Mouse (Mus musculus) stomach, postnatal 0 days (tissue): ENCODE measurements at regions not wholly inside any gene's neighbourhood (a gene's known extent, or its start where the extent isn't known, plus 50 kb on each side); places are given as distances from the start of the nearest gene placed in this dataset.

Experiments used
- ATAC-seq: fragments of 200-750 bp; cut with Nextera tagmentation; 2 replicates; pipeline ENCODE4 v1.8.0; 2017; ENCODE audit not compliant: low FRiP score, low TSS enrichment
- DNase-seq: peaks from one replicate; pipeline ENCODE4 v3.0.0-alpha.2; 2016; ENCODE audit warnings: low spot score
- H3K27ac ChIP-seq: fragments of 300-500 bp; sonication (generic); replicated peaks from 2 replicates; pipeline ENCODE4 v1.5.1; 2014; ENCODE audit warnings: mild to moderate bottlenecking, control low read depth
- H3K27me3 ChIP-seq: fragments of 300-500 bp; sonication (generic); 2 replicates; pipeline ENCODE4 v1.6.1; 2014; ENCODE audit warnings: low read length; ENCODE audit not compliant: control insufficient read depth, insufficient read depth
- H3K36me3 ChIP-seq: fragments of 300-500 bp; sonication (generic); 2 replicates; pipeline ENCODE4 v1.6.1; 2014; ENCODE audit warnings: low read length, mixed read lengths; ENCODE audit not compliant: control insufficient read depth, insufficient read depth
- H3K4me1 ChIP-seq: fragments of 300-500 bp; sonication (generic); replicated peaks from 2 replicates; pipeline ENCODE4 v1.6.1; 2014; ENCODE audit warnings: antibody characterized with exemption; ENCODE audit not compliant: control insufficient read depth, insufficient read depth
- H3K4me2 ChIP-seq: fragments of 300-500 bp; sonication (generic); replicated peaks from 2 replicates; pipeline ENCODE4 v1.6.1; 2014; ENCODE audit warnings: low read depth, mild to moderate bottlenecking, control low read depth, moderate library complexity
- H3K4me3 ChIP-seq: fragments of 300-500 bp; sonication (generic); 2 replicates; pipeline ENCODE4 v1.5.1; 2014; ENCODE audit warnings: low read depth, low read length, control low read depth
- H3K9ac ChIP-seq: fragments of 300-500 bp; sonication (generic); 2 replicates; pipeline ENCODE4 v1.6.1; 2014; ENCODE audit warnings: mild to moderate bottlenecking, low read length, control low read depth, mixed read lengths
- H3K9me3 ChIP-seq: fragments of 300-500 bp; sonication (generic); 2 replicates; pipeline ENCODE4 v1.6.1; 2016; ENCODE audit warnings: low read length; ENCODE audit not compliant: control insufficient read depth
- CTCF ChIP-seq: IDR thresholded peaks from 2 replicates; pipeline ENCODE4 v1.5.1; 2016; ENCODE audit warnings: antibody characterized with exemption, low read depth, mild to moderate bottlenecking, moderate library complexity
- EP300 ChIP-seq: optimal IDR thresholded peaks from 2 replicates; pipeline ENCODE3; 2016; ENCODE audit warnings: antibody characterized with exemption
- WGBS: fragments of 180-500 bp; shearing (Covaris S2); extraction: QIAGEN DNeasy Blood & Tissue Kit; methylation state at CpG from one replicate; pipeline ENCODE4 v1.1.7; 2014; 5-methylcytosine and 5-hydroxymethylcytosine counted together

GRCm38 (mm10) chr9:103867433-103868209 is 106.0 kb upstream of the Tmem108 start:
- H3K27me3 ChIP-seq = no peaks in the 10 kb centered on the region
- no peak overlapping the region for H3K27ac ChIP-seq
- ATAC-seq (no peak), DNase-seq (no peak)
- no peak overlapping the region for H3K4me2 ChIP-seq
- no peaks in the 10 kb centered on the region for H3K36me3 ChIP-seq
- H3K9ac ChIP-seq = no peak overlapping the region
- WGBS = 60% methylated on average over 9 of the region's 9 CpGs
- no peak overlapping the region for H3K4me3 ChIP-seq
- no peaks in the 10 kb centered on the region for H3K9me3 ChIP-seq
- TF ChIP-seq CTCF (no peak), EP300 (no peak)
- no peaks in the 10 kb centered on the region for H3K4me1 ChIP-seq

GRCm38 (mm10) chr9:103869276-103869675 is 107.6 kb upstream of the Tmem108 start:
- H3K4me1 ChIP-seq = no peaks in the 10 kb centered on the region
- H3K36me3 ChIP-seq = no peaks in the 10 kb centered on the region
- TF ChIP-seq EP300 = no peak
- TF ChIP-seq CTCF = no peak
- no peaks in the 10 kb centered on the region for H3K9me3 ChIP-seq
- no peak overlapping the region for H3K9ac ChIP-seq
- no peak overlapping the region for H3K4me2 ChIP-seq
- ATAC-seq = no peak
- no peak overlapping the region for H3K27ac ChIP-seq
- H3K4me3 ChIP-seq = no peak overlapping the region
- no peaks in the 10 kb centered on the region for H3K27me3 ChIP-seq
- no peak for DNase-seq
- WGBS = 96% methylated on average over 2 of the region's 2 CpGs

GRCm38 (mm10) chr9:103872119-103872518 is 110.5 kb upstream of the Tmem108 start:
- Histone ChIP-seq H3K36me3 (no peaks in the 10 kb centered on the region), H3K9me3 (no peaks in the 10 kb centered on the region), H3K4me2 (no peak overlapping the region), H3K4me3 (no peak overlapping the region), H3K27ac (no peak overlapping the region), H3K27me3 (no peaks in the 10 kb centered on the region), H3K4me1 (no peaks in the 10 kb centered on the region), H3K9ac (no peak overlapping the region)
- no peak for TF ChIP-seq EP300
- ATAC-seq (no peak), DNase-seq (no peak)
- 62% methylated on average over 1 of the region's 1 CpGs for WGBS

- Histone ChIP-seq H3K9me3 (no peaks in the 10 kb centered on the region), H3K27me3 (no peaks in the 10 kb centered on the region), H3K4me1 (no peaks in the 10 kb centered on the region), H3K27ac (no peak overlapping the region), H3K4me3 (no peak overlapping the region), H3K9ac (no peak overlapping the region), H3K4me2 (no peak overlapping the region), H3K36me3 (no peaks in the 10 kb centered on the region)
- DNase-seq (no peak), ATAC-seq (no peak)
- WGBS = 77% methylated on average over 9 of the region's 9 CpGs
- no peak for TF ChIP-seq EP300
- TF ChIP-seq CTCF = no peak
Measured at GRCm38 (mm10) chr9:103873876-103874275, 112.2 kb upstream of the Tmem108 start.

- ATAC-seq (no peak), DNase-seq (no peak)
- H3K36me3 ChIP-seq = no peaks in the 10 kb centered on the region
- no peak overlapping the region for H3K4me3 ChIP-seq
- H3K4me2 ChIP-seq = no peak overlapping the region
- H3K27me3 ChIP-seq = no peaks in the 10 kb centered on the region
- no peak overlapping the region for H3K27ac ChIP-seq
- 76% methylated on average over 2 of the region's 2 CpGs for WGBS
- H3K9me3 ChIP-seq = no peaks in the 10 kb centered on the region
- H3K9ac ChIP-seq = no peak overlapping the region
- TF ChIP-seq CTCF = no peak
- no peak for TF ChIP-seq EP300
- H3K4me1 ChIP-seq = no peaks in the 10 kb centered on the region
Measured at GRCm38 (mm10) chr9:103877851-103878250, 116.2 kb upstream of the Tmem108 start.

GRCm38 (mm10) chr9:103892827-103893226 is 109.5 kb upstream of the Nphp3 start:
- no peak overlapping the region for H3K4me2 ChIP-seq
- no peak overlapping the region for H3K9ac ChIP-seq
- H3K27me3 ChIP-seq = no peaks in the 10 kb centered on the region
- 48% methylated on average over 4 of the region's 4 CpGs for WGBS
- H3K4me1 ChIP-seq = no peaks in the 10 kb centered on the region
- no peak overlapping the region for H3K4me3 ChIP-seq
- no peak; the same call in 1 of the 2 replicates for ATAC-seq
- H3K9me3 ChIP-seq = no peaks in the 10 kb centered on the region
- no peak for TF ChIP-seq CTCF
- no peak for TF ChIP-seq EP300
- H3K27ac ChIP-seq = no peak overlapping the region
- H3K36me3 ChIP-seq = no peaks in the 10 kb centered on the region
- no peak for DNase-seq
